Mouse (Mus musculus) brain, embryonic 14.5 days (tissue): ENCODE measurements around the gene Fam155a.

Source experiments
- CTCF ChIP-seq: fragments of 200-500 bp; IDR thresholded peaks from 2 replicates; pipeline ENCODE4 v1.5.1; 2012; ENCODE audit warnings: inconsistent platforms, mild to moderate bottlenecking, moderate library complexity, borderline replicate concordance; ENCODE audit not compliant: insufficient read depth, insufficient read length; ENCODE audit errors: extremely low read depth
- POLR2A ChIP-seq: fragments of 200-500 bp; IDR thresholded peaks from 2 replicates; pipeline ENCODE4 v1.6.1; 2012; ENCODE audit warnings: mild to moderate bottlenecking, inconsistent platforms, borderline replicate concordance; ENCODE audit not compliant: poor library complexity, insufficient read depth, insufficient read length, severe bottlenecking; ENCODE audit errors: extremely low read depth

- TF ChIP-seq CTCF = no peak
- no peak for TF ChIP-seq POLR2A
These were observed 609.4 kb downstream of the Fam155a start for GRCm38 (mm10) chr8:9161606-9162005.
